In genomic region chr7:80542139-80542831, GRCm38 (mm10) we compare ENCODE assay signal across 20 mouse cellular contexts. TPM values are rescaled to one million over a fixed set of nuclear protein-coding genes. Genes with fewer than 3 reads are reported as not detected.
DNase-seq lines count a peak whose midpoint lies in the region; ATAC-seq and TF ChIP-seq lines count a peak whose summit lies in the region.
"Had no signal": no experiment of that assay in that cellular context is flagged by ENCODE, and none has a peak within 500 bp of the region (broad histone marks: within the 10 kb centered on the region; RNA-seq: fewer than 3 reads in every experiment).

No protein-coding gene starts in this region.

- peak overlapping the region; percentile 63 for H3K4me2 ChIP-seq in liver, embryonic 14.5 days (ENCODE audit: low read depth)
- H3K4me2 ChIP-seq in stomach, embryonic 15.5 days = no peak overlapping the region
- H3K4me2 ChIP-seq in forebrain, embryonic 12.5 days = no peak overlapping the region
- no peak overlapping the region for H3K4me2 ChIP-seq in midbrain, embryonic 11.5 days
- H3K4me2 ChIP-seq: embryonic facial prominence, embryonic 13.5 days; hindbrain, embryonic 15.5 days had no signal

- 15% methylated on average over 7 of the region's 7 CpGs for WGBS in liver, embryonic 14.5 days (ENCODE audit: insufficient replicate concordance)
- WGBS in stomach, embryonic 15.5 days = 73% methylated on average over 7 of the region's 7 CpGs
- WGBS in forebrain, embryonic 12.5 days = 83% methylated on average over 7 of the region's 7 CpGs
- 84% methylated on average over 7 of the region's 7 CpGs for WGBS in midbrain, embryonic 11.5 days

- ATAC-seq in common myeloid progenitor, adult 5-6 weeks (replicated peaks; ENCODE audit: low read depth, poor library complexity, severe bottlenecking) = peak; percentile 50; the same call in 1 of the 2 replicates
- ATAC-seq in liver, embryonic 14.5 days (ENCODE audit: insufficient read depth) = peak; percentile 97
- ATAC-seq in stomach, embryonic 15.5 days (ENCODE audit: insufficient read depth, low FRiP score, low read depth) = peak; percentile 85
- no peak for ATAC-seq in forebrain, embryonic 12.5 days (ENCODE audit: low FRiP score)
- ATAC-seq in midbrain, embryonic 11.5 days (ENCODE audit: low FRiP score) = no peak
- ATAC-seq: CD4-positive, CD25-positive, alpha-beta regulatory T cell, adult 4 months had no signal

- DNase-seq in MEL-GATA-1-ER (ENCODE audit: extremely low read depth, low read depth) = peak; percentile 88
- DNase-seq in liver, embryonic 14.5 days (ENCODE audit: low read depth in 3 of 3, low spot score in 3 of 3) = peak; percentile 72 to 88 (median 73)
- DNase-seq in midbrain, embryonic 11.5 days (ENCODE audit: low spot score, missing footprints) = no peak
- no peak for DNase-seq in adrenal gland, postnatal 10 days
- DNase-seq: adrenal gland, adult 2 months; cerebellum, adult 2 months; gastrocnemius, postnatal 14 days; kidney, adult 11 months; lung, adult 2 months; right cerebral cortex, adult 18-20 months had no signal

- peak; percentile 98 for TF ChIP-seq EP300 in liver, embryonic 14.5 days (IDR thresholded peaks at IDR 0.05; ENCODE audit: low read depth)

- no peaks in the 10 kb centered on the region for H3K27me3 ChIP-seq in liver, embryonic 14.5 days (ENCODE audit: control insufficient read depth, insufficient read depth, low read length)
- H3K27me3 ChIP-seq in stomach, embryonic 15.5 days (replicated peaks) = no peaks in the 10 kb centered on the region
- H3K27me3 ChIP-seq in forebrain, embryonic 12.5 days = peaks cover 22% of the 10 kb centered on the region
- H3K27me3 ChIP-seq in midbrain, embryonic 11.5 days (ENCODE audit: control insufficient read depth, insufficient read depth, low read length) = no peaks in the 10 kb centered on the region
- H3K27me3 ChIP-seq: embryonic facial prominence, embryonic 13.5 days; hindbrain, embryonic 15.5 days had no signal

- no peak for TF ChIP-seq CTCF in liver, embryonic 14.5 days (IDR thresholded peaks at IDR 0.05; ENCODE audit: low read depth)

- H3K36me3 ChIP-seq in liver, embryonic 14.5 days (replicated peaks; ENCODE audit: control insufficient read depth, insufficient read depth, low read depth) = no peaks in the 10 kb centered on the region
- H3K36me3 ChIP-seq in stomach, embryonic 15.5 days = no peaks in the 10 kb centered on the region
- no peaks in the 10 kb centered on the region for H3K36me3 ChIP-seq in forebrain, embryonic 12.5 days (replicated peaks)
- H3K36me3 ChIP-seq in midbrain, embryonic 11.5 days (ENCODE audit: control insufficient read depth, insufficient read depth, low read length) = no peaks in the 10 kb centered on the region
- H3K36me3 ChIP-seq: embryonic facial prominence, embryonic 13.5 days; forebrain, embryonic 10.5 days; heart, embryonic 10.5 days; hindbrain, embryonic 15.5 days had no signal

- H3K4me1 ChIP-seq in liver, embryonic 14.5 days (replicated peaks; ENCODE audit: control insufficient read depth in 2 of 2, insufficient read depth in 2 of 2, low read length in 1 of 2) = peaks cover 38 to 51% of the 10 kb centered on the region in 2 experiments
- no peaks in the 10 kb centered on the region for H3K4me1 ChIP-seq in stomach, embryonic 15.5 days
- H3K4me1 ChIP-seq in forebrain, embryonic 12.5 days = no peaks in the 10 kb centered on the region
- H3K4me1 ChIP-seq in midbrain, embryonic 11.5 days (ENCODE audit: control insufficient read depth, insufficient read depth, low read length) = no peaks in the 10 kb centered on the region
- H3K4me1 ChIP-seq: embryonic facial prominence, embryonic 13.5 days; heart, embryonic 10.5 days; hindbrain, embryonic 15.5 days had no signal

- H3K4me3 ChIP-seq in liver, embryonic 14.5 days (ENCODE audit: insufficient read depth in 1 of 2, low read depth in 2 of 2, low read length in 2 of 2) = peak overlapping the region; percentile 6 to 12; a peak in 2 of 4 replicates
- no peak overlapping the region for H3K4me3 ChIP-seq in stomach, embryonic 15.5 days (replicated peaks)
- no peak overlapping the region for H3K4me3 ChIP-seq in forebrain, embryonic 12.5 days (replicated peaks)
- no peak overlapping the region for H3K4me3 ChIP-seq in midbrain, embryonic 11.5 days (ENCODE audit: low read depth, low read length)
- H3K4me3 ChIP-seq: embryonic facial prominence, embryonic 13.5 days; forebrain, embryonic 10.5 days; heart, embryonic 10.5 days; hindbrain, embryonic 15.5 days had no signal

- peak overlapping the region; percentile 92 for H3K27ac ChIP-seq in liver, embryonic 14.5 days
- H3K27ac ChIP-seq in stomach, embryonic 15.5 days = no peak overlapping the region
- no peak overlapping the region for H3K27ac ChIP-seq in forebrain, embryonic 12.5 days
- H3K27ac ChIP-seq in midbrain, embryonic 11.5 days (ENCODE audit: low read depth, low read length) = no peak overlapping the region
- H3K27ac ChIP-seq: embryonic facial prominence, embryonic 13.5 days; forebrain, embryonic 10.5 days; hindbrain, embryonic 15.5 days; kidney, postnatal 0 days; macrophage had no signal

- H3K9me3 ChIP-seq in liver, embryonic 14.5 days (ENCODE audit: control insufficient read depth, low read length) = no peaks in the 10 kb centered on the region
- no peaks in the 10 kb centered on the region for H3K9me3 ChIP-seq in stomach, embryonic 15.5 days
- H3K9me3 ChIP-seq in forebrain, embryonic 12.5 days = no peaks in the 10 kb centered on the region
- H3K9me3 ChIP-seq in midbrain, embryonic 11.5 days (ENCODE audit: control insufficient read depth, low read length) = no peaks in the 10 kb centered on the region
- H3K9me3 ChIP-seq: embryonic facial prominence, embryonic 13.5 days; forebrain, embryonic 10.5 days; heart, embryonic 10.5 days; hindbrain, embryonic 15.5 days had no signal

- H3K9ac ChIP-seq in liver, embryonic 14.5 days (replicated peaks) = peak overlapping the region; percentile 57
- no peak overlapping the region for H3K9ac ChIP-seq in stomach, embryonic 15.5 days
- no peak overlapping the region for H3K9ac ChIP-seq in forebrain, embryonic 12.5 days
- no peak overlapping the region for H3K9ac ChIP-seq in midbrain, embryonic 11.5 days (ENCODE audit: low read length)
- H3K9ac ChIP-seq: embryonic facial prominence, embryonic 13.5 days; hindbrain, embryonic 15.5 days had no signal

RNA-seq across cellular contexts. Expression of gene Blm, which starts 7.4 kb away (rescaled TPM):
- total RNA-seq in common myeloid progenitor, adult 5-6 weeks (2017) = 66.2 and 79.5 TPM in 2 replicates
- 12.1 and 19.8 TPM in 2 replicates for polyA plus RNA-seq in liver, embryonic 14.5 days (2012; rRNA removed)
- polyA plus RNA-seq in liver, embryonic 14.5 days (2014; fragmentation: Nextera tagmentation; extraction: Ambion mirVana) = 24.8 and 28.1 TPM in 2 replicates
- polyA plus RNA-seq in stomach, embryonic 15.5 days (2015; fragmentation: Nextera tagmentation; extraction: Ambion mirVana) = 18.5 and 21.6 TPM in 2 replicates
- 39.6 and 43.7 TPM in 2 replicates for polyA plus RNA-seq in forebrain, embryonic 12.5 days (2016; fragmentation: Nextera tagmentation; extraction: Ambion mirVana)
- polyA plus RNA-seq in midbrain, embryonic 11.5 days (2014; fragmentation: Nextera tagmentation; extraction: Ambion mirVana) = 38.1 and 43.9 TPM in 2 replicates
- total RNA-seq in adrenal gland, postnatal 10 days (2021) = 10 to 100 TPM in 1 of 2 experiments, 1 to 10 TPM in 1; 5.4 to 10.7 TPM

Comparison
In these comparisons a context has a peak if more than half of its experiments do, and no peak if none do; other contexts are left out.
1. DNase-seq: peak in MEL-GATA-1-ER (single experiment) and liver, embryonic 14.5 days (3 of 3); none in midbrain, embryonic 11.5 days (single experiment) and adrenal gland, postnatal 10 days (single experiment).
2. ATAC-seq: peak in common myeloid progenitor, adult 5-6 weeks (single experiment), liver, embryonic 14.5 days (single experiment) and stomach, embryonic 15.5 days (single experiment); none in forebrain, embryonic 12.5 days (single experiment) and midbrain, embryonic 11.5 days (single experiment).
3. H3K4me3 ChIP-seq: peak in liver, embryonic 14.5 days (2 of 2); none in stomach, embryonic 15.5 days (single experiment), forebrain, embryonic 12.5 days (single experiment) and midbrain, embryonic 11.5 days (single experiment).